Mouse (Mus musculus) hindbrain, embryonic 11.5 days (tissue): ENCODE measurements at regions not wholly inside any gene's neighbourhood (a gene's known extent, or its start where the extent isn't known, plus 50 kb on each side); places are given as distances from the start of the nearest gene placed in this dataset.
A peak's percentile ranks its signal among the peaks of the same experiment; 100 is the strongest.

Source experiments
- ATAC-seq: fragments of 200-750 bp; cut with Nextera tagmentation; 2 replicates; pipeline ENCODE4 v1.8.0; 2017; ENCODE audit warnings: mild to moderate bottlenecking, moderate TSS enrichment, moderate library complexity; ENCODE audit not compliant: low FRiP score
- DNase-seq: peaks from one replicate; pipeline ENCODE4 v3.0.0-alpha.2; 2015; ENCODE audit warnings: low spot score
- H3K27ac ChIP-seq: fragments of 300-500 bp; sonication (generic); 2 replicates; pipeline ENCODE4 v1.5.1; 2014; ENCODE audit warnings: mild to moderate bottlenecking, low read depth, low read length
- H3K27me3 ChIP-seq: fragments of 300-500 bp; sonication (generic); 2 replicates; pipeline ENCODE4 v1.6.1; 2014; ENCODE audit warnings: mild to moderate bottlenecking, low read length, moderate library complexity, mixed read lengths; ENCODE audit not compliant: control insufficient read depth, insufficient read depth
- H3K36me3 ChIP-seq: fragments of 300-500 bp; sonication (generic); 2 replicates; pipeline ENCODE4 v1.6.1; 2014; ENCODE audit warnings: mild to moderate bottlenecking, low read length, moderate library complexity, mixed read lengths; ENCODE audit not compliant: control insufficient read depth, insufficient read depth
- H3K4me1 ChIP-seq: fragments of 300-500 bp; sonication (generic); replicated peaks from 2 replicates; pipeline ENCODE4 v1.6.1; 2014; ENCODE audit warnings: low read length, mixed read lengths; ENCODE audit not compliant: control insufficient read depth, insufficient read depth
- H3K4me2 ChIP-seq: fragments of 300-500 bp; sonication (generic); replicated peaks from 2 replicates; pipeline ENCODE4 v1.6.1; 2014; ENCODE audit warnings: mild to moderate bottlenecking, low read depth, low read length
- H3K4me3 ChIP-seq: fragments of 300-500 bp; sonication (generic); 2 replicates; pipeline ENCODE4 v1.5.1; 2014; ENCODE audit warnings: low read depth, low read length
- H3K9ac ChIP-seq: fragments of 300-500 bp; sonication (generic); 2 replicates; pipeline ENCODE4 v1.6.1; 2014; ENCODE audit warnings: low read depth, low read length
- H3K9me3 ChIP-seq: fragments of 300-500 bp; sonication (generic); 2 replicates; pipeline ENCODE4 v1.6.1; 2016; ENCODE audit warnings: low read length; ENCODE audit not compliant: control insufficient read depth
- WGBS: fragments of 180-500 bp; shearing (Covaris S2); extraction: QIAGEN DNeasy Blood & Tissue Kit; methylation state at CpG from one replicate; pipeline ENCODE4 v1.1.7; 2014; 5-methylcytosine and 5-hydroxymethylcytosine counted together

DNA sequence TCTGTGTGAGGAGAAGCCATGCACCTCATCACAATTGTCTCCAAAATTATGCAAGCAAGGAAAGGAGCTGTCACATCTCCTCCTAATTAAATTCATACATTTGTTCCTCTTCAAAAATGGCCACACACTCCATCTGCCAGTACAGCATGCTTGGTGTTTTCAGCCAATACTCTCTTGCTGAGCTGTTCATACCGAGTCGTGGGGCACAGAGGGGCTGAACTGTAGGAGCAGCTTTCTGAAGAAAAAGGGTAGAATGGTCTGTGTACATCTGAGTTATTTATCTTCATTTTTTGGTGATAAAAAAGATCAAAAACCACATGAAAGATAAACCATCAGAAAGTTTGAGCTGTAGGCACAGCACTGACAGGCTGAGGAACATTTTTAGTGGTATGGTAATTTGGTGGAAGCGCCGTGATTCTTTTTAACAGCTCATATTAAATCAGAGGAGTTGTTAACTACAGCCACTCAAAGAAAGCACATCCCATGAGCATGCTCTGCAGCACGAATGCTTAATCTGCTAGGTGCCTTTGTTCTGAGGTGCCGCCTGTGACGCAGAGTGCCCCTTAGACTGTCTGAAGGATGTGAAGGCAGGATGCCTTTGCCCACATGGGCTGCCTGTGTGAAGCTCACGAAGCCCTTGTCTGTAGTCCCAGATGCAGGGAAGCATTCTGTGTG, 573.8 kb downstream of the Dcdc2c start:
- Histone ChIP-seq H3K27ac (no peak overlapping the region; the same call in 1 of the 2 replicates), H3K27me3 (no peaks in the 10 kb centered on the region), H3K4me2 (no peak overlapping the region), H3K4me1 (no peaks in the 10 kb centered on the region), H3K9me3 (no peaks in the 10 kb centered on the region), H3K9ac (no peak overlapping the region), H3K4me3 (no peak overlapping the region), H3K36me3 (no peaks in the 10 kb centered on the region)
- WGBS: 50% methylated on average over 8 of the region's 8 CpGs
- peak; percentile 29 for DNase-seq
- peak; percentile 51 for ATAC-seq

GRCm38 (mm10) chr12:27977548-27978256, 574.5 kb downstream of the Dcdc2c start:
- Histone ChIP-seq H3K36me3 (no peaks in the 10 kb centered on the region), H3K9ac (no peak overlapping the region), H3K27ac (no peak overlapping the region), H3K4me2 (no peak overlapping the region), H3K4me3 (no peak overlapping the region), H3K4me1 (no peaks in the 10 kb centered on the region), H3K27me3 (no peaks in the 10 kb centered on the region), H3K9me3 (no peaks in the 10 kb centered on the region)
- 63% methylated on average over 9 of the region's 9 CpGs for WGBS
- DNase-seq: no peak
- no peak for ATAC-seq

- Histone ChIP-seq H3K4me1 (no peaks in the 10 kb centered on the region), H3K9me3 (no peaks in the 10 kb centered on the region), H3K27ac (no peak overlapping the region), H3K36me3 (no peaks in the 10 kb centered on the region), H3K4me2 (no peak overlapping the region), H3K27me3 (no peaks in the 10 kb centered on the region), H3K9ac (no peak overlapping the region), H3K4me3 (no peak overlapping the region)
- no peak for ATAC-seq
- WGBS: 49% methylated on average over 3 of the region's 3 CpGs
- DNase-seq: no peak
Observed at GRCm38 (mm10) chr12:27962908-27963307, 589.3 kb downstream of the Dcdc2c start.

DNA sequence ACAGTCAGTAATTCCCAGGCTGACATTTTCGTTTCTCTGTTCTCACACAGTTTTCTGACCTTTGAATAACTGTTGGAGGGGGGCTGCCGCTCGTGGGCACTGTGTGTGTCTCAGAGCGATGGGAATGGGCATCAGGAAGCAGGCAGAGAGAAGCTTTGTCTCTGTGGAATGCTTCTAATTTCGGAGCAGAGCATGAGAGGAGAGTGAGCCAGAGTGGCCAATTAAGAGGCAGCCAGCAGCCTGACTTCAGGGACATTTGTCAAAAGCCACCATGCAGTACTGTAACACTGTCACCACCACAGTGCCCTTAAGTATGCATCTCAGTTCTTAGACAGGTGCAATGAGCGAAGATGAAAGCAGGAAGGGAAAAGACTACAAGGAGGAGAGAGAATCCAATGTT, 592.1 kb downstream of the Dcdc2c start:
- H3K4me2 ChIP-seq: no peak overlapping the region
- no peaks in the 10 kb centered on the region for H3K36me3 ChIP-seq
- 63% methylated on average over 6 of the region's 6 CpGs for WGBS
- no peaks in the 10 kb centered on the region for H3K4me1 ChIP-seq
- no peaks in the 10 kb centered on the region for H3K27me3 ChIP-seq
- DNase-seq (no peak), ATAC-seq (no peak)
- H3K4me3 ChIP-seq: no peak overlapping the region
- H3K27ac ChIP-seq: no peak overlapping the region
- no peak overlapping the region for H3K9ac ChIP-seq
- no peaks in the 10 kb centered on the region for H3K9me3 ChIP-seq

GRCm38 (mm10) chr12:27947646-27948045, 604.6 kb downstream of the Dcdc2c start:
- ATAC-seq (no peak), DNase-seq (no peak)
- Histone ChIP-seq H3K4me2 (no peak overlapping the region), H3K27me3 (no peaks in the 10 kb centered on the region), H3K36me3 (no peaks in the 10 kb centered on the region), H3K4me1 (no peaks in the 10 kb centered on the region), H3K4me3 (no peak overlapping the region), H3K27ac (peak overlapping the region; percentile 63), H3K9me3 (no peaks in the 10 kb centered on the region), H3K9ac (no peak overlapping the region)
- 61% methylated on average over 3 of the region's 3 CpGs for WGBS

GRCm38 (mm10) chr12:27946866-27947459, 604.6 kb upstream of the Sox11 start:
- Histone ChIP-seq H3K27ac (peak overlapping the region; percentile 66; the same call in 1 of the 2 replicates), H3K9ac (no peak overlapping the region), H3K4me2 (no peak overlapping the region), H3K4me3 (no peak overlapping the region), H3K4me1 (no peaks in the 10 kb centered on the region), H3K36me3 (no peaks in the 10 kb centered on the region), H3K27me3 (no peaks in the 10 kb centered on the region), H3K9me3 (no peaks in the 10 kb centered on the region)
- ATAC-seq (no peak), DNase-seq (peak; percentile 25)
- 32% methylated on average over 7 of the region's 7 CpGs for WGBS

DNA sequence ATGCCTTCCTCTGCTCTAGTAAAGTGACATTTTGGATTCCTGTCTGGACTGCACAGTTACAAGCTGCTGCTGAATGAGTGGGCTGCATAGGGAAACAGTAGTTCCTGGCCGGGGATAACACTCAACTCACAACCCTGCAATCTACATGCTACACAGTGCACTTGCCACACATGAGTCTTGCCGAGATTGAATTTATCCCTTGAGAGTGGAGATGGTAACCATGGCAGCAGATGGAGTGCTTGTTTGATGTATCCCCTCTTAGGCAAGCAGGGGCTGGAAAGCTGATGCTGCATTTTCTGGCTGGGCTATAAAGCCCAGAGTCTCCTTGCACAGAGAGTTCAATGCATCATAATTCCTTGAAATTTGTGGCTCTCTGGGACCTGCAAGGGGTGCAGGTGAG, 603.0 kb upstream of the Sox11 start:
- Histone ChIP-seq H3K9ac (no peak overlapping the region), H3K4me1 (no peaks in the 10 kb centered on the region), H3K4me3 (no peak overlapping the region), H3K4me2 (no peak overlapping the region), H3K36me3 (no peaks in the 10 kb centered on the region), H3K27ac (peak overlapping the region; percentile 66), H3K27me3 (no peaks in the 10 kb centered on the region), H3K9me3 (no peaks in the 10 kb centered on the region)
- peak; percentile 49 for DNase-seq
- ATAC-seq: peak; percentile 64
- WGBS: 41% methylated on average over 2 of the region's 2 CpGs

DNA sequence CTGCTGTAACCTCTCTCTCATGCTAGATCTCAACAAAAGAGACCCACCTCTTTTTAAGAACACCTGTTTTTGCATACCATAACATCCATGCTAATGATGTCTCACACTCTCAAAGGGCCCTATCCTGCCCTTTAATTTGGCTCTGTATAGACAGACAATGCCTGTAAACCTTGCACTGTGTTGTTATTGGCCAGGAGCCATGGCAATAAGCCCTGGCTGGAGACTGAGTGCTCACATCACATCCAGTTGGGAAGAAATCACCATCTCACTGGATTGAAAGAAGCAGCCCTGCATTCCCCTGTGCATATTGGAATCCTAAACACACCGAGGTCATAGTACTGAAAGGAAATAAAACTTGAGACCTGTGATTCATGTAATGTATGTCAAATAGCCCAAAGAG, 598.7 kb upstream of the Sox11 start:
- no peak overlapping the region for H3K4me2 ChIP-seq

More for the DNA sequence above, 598.7 kb upstream of the Sox11 start:
- no peak overlapping the region for H3K27ac ChIP-seq
- no peak overlapping the region for H3K4me3 ChIP-seq
- no peaks in the 10 kb centered on the region for H3K9me3 ChIP-seq
- H3K9ac ChIP-seq: no peak overlapping the region
- no peaks in the 10 kb centered on the region for H3K4me1 ChIP-seq
- no peak for ATAC-seq
- 84% methylated on average over 1 of the region's 1 CpGs for WGBS
- no peaks in the 10 kb centered on the region for H3K36me3 ChIP-seq
- H3K27me3 ChIP-seq: no peaks in the 10 kb centered on the region
- DNase-seq: no peak
